Mouse (Mus musculus): ENCODE measurements at regions not wholly inside any gene's neighbourhood (a gene's known extent, or its start where the extent isn't known, plus 50 kb on each side); places are given as distances from the start of the nearest gene placed in this dataset.

DNA sequence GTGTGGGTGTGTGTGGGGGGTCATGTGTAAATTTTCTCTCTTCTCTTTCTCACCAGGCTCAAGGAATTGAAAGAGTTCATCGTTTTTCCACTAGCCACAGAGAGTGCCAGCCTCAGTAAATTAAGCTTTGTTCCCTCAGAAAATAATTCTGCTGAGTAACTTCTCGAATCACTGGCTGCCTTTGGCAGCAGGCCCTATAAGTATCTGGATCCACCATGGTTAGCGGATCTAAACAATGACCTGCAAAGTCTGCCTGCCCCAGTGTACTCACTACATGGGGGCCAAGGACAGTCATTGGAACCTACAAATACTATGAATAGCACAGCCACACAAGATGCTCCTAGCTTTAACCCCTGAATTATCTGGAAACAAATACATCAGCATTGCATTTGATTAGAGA is 90.8 kb downstream of the Manea start:
- no peak for TF ChIP-seq EP300 (IDR thresholded peaks at IDR 0.05; ENCODE audit: low read depth)
- TF ChIP-seq CTCF (IDR thresholded peaks at IDR 0.05; ENCODE audit: low read depth), result no peak
